Mouse (Mus musculus) kidney, adult 8-10 months (tissue): ENCODE measurements at regions not wholly inside any gene's neighbourhood (a gene's known extent, or its start where the extent isn't known, plus 50 kb on each side); places are given as distances from the start of the nearest gene placed in this dataset.
"Not testable (repeated sequence)": the region's sequence is repeated elsewhere in the genome, so short reads cannot be mapped to it uniquely, and the experiment has no call there.

Experiments used
- DNase-seq, 2 experiments: peaks; one replicate each; pipeline ENCODE4 v3.0.0; 2022

DNA sequence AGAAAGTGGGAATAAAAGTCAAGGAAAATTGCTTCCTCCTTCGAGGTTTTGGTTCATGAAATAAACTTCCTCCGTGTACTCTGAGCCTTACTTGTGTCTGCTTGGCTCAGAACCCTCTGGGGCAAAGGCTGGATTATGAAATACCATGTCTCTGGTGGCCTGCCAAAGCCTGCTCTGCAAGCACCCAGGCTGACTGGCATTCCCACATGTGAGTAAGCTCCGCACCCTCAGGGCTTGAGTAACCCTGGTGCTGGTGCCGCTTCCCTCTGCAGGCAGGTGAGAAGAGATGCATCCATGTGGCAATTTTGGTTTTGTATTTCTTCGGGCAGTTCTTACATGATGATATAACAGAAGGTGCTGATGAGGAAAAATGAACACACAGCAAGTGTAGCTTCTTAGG is 66.0 kb downstream of the Nr2f2 start:
- DNase-seq = peak; percentile 93 to 94

DNA sequence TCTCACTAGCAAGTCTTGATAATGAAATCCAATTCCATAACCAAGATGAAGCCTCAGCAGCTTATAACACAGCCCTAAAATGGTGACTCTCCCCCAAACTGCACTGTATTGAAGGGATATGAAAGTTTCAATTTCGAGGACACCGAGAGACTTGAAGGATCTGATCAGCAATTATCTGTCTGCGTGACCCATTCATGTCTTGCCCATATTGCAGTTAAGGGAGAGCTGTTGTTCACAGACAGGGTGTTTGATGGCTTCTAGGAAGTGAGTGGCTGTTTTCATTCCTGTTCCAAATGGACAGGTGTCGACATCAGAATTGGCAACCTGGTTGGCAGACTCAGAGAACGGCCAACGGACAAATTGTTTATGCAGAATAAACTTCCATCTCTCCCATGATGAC is 75.1 kb downstream of the Nr2f2 start:
- DNase-seq = no peak

DNA sequence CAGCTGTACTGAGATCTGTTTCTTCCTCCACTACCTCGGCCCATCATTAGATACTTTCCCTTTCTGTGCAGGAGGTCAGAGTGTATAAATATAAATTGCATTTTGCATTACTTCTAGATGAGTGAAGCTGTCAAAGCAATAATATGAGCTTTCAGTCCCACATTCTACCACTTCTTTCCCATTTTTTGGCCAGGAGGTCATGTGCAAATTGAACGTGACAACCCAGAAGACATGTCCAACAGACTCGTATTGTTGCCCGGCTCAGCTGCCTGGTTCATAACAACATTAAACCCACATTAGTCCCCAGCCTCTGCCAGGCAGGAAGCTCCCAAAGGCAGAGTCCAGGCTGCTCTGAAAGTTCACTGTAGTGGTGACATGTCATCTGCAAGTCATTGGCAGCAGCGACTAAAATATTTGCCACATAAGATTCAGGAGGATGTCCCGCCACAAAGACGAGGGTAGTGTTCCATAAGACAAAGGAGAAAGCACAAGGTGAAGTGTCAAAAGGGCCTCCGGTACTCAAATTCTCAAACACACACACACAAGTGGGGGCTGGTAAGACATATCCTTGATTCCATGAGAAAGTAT is 75.7 kb downstream of the Nr2f2 start:
- no peak for DNase-seq

DNA sequence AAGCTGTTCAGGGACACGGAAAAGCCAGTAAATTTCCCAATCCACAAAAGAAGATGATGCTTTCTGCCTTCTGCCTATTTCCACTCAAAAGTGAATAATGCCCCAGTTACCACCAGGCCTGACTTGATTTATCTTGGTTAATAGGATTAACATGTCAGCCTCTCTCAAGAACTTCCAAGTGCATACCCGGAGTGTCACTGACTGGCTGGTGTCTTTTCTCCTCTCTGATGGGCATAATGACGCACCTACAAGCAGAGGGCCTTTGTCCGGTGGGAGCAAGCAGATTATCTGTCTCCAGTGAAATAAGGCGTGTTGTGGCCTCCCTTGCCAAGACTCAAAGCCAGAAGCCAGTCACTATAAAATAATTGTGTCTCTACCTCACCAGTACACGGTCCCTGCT is 76.3 kb downstream of the Nr2f2 start:
- no peak for DNase-seq

DNA sequence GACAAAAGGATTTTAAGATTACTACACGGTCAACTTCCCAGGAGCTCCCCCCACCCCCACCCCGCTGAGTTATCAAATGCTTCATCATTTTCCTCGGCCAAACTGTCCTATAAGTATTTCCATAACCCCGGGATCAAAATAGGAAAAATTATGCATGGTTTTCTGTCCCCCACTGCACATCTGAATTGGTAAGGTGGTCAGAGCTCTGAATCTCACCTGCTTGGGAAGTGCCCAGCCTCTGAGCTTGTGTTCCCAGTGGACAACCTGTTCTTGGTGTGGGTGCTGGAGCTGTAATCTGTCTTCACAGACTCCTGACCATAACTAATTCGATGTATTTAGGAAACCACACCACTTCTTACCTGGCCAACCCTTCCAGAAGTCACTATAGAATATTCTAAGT is 77.9 kb downstream of the Nr2f2 start:
- DNase-seq = no peak

DNA sequence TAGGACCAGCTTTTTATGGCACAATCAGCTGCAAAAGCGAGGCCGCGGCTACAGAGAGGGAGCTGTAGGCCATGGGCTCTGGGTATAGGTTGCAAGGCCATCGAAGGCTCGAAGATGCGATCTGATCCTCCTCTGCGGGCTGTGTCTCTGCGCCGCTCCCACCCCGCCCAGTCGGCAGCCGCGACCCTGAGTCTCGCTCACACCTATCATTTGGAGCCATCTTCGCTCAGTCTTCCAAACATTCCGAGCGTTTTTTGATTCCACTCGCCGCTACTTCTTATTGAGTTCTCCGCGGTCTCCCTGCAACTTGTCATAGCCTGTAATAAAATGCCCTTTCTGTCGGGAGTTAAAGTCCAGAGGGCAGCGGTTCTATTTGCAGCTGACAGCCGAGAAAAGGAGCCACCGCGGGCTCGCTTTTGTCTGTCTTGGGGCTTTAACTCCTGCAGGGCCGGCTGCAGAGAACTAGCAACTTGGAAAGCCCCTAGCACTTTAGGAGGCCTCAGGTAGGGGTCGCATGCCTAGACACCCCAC is 78.6 kb downstream of the Nr2f2 start:
- peak; percentile 35 to 40 for DNase-seq

DNA sequence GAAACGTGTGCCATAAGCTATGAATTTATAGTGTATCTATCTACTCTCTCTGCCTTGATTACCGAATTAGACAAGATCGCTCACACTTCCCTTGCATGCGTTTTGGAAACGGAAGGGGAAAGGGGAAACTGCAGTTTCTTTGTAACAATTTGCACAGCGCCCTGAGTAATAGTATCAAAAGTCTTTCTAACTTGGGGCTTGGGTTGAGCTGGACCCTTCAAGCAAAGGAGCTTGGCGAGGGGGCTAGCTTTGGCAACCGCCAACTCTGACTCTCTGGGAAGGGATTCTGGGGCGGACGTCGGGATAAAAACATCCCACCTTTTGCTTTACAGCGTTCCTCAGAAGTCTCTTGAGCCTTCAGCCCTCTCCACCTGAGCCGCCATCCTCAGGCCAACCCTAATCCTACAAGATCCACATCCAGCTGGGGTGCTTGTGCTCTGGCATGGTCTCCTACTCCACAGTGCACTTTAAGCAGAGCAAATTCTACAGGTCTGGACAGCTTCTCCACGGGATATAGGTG is 79.6 kb downstream of the Nr2f2 start:
- DNase-seq = no peak

DNA sequence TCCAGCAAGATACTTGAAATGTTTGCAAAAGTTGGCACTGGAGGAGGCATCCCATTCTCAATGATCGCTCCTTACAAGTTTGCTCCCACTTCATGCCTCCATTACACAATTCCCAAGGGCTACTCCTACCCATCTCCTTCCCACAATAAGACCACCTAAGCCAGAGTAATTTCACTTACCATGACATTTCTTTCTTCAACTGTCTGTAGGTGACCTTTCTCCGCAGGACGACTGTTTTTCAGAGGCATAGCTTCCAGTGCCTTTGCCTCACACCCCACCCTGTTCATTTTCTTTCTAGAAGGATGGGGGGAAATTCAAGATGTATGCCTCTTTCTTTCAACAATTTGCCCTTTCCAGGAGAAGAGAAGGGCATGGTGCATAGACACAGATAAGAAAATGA is 81.2 kb downstream of the Nr2f2 start:
- no peak for DNase-seq

DNA sequence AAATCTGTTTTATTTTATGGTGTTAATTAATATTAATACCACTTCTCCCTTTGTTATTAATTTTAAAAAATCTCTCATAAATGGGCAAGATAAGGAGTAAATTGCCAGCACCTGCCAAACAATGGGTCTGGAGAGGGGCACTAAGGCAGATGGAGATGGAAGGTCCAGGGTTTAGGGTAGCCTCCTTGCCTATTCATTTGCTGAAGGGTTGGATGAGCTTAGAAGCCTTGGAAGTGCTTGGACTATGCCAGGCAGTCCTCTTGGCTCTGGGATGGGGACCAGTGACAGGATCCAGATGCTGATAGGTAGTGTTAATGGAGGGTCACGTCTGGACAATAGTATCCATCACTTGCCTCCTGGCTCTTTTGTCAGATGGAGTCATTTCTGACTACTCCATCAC is 82.7 kb downstream of the Nr2f2 start:
- no peak for DNase-seq

DNA sequence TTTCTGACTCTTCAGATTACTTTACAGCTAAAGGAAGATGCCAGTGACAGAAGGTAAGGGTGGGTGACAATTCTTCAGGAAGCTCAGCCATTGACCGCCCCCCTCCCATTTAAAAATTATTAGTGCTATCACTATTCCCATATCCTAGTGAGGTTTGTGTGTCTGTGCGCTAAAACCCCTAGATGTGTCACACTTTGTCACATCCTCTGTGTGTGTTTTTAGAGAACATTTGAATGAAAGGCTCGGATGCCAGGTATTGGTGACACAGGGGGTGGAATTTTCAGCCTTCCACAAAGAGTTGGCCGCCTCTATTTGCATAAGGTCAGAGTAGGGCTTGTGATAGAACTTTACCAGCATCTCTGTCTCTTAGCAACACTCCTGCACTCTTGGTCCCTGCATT is 83.4 kb downstream of the Nr2f2 start:
- DNase-seq = no peak

DNA sequence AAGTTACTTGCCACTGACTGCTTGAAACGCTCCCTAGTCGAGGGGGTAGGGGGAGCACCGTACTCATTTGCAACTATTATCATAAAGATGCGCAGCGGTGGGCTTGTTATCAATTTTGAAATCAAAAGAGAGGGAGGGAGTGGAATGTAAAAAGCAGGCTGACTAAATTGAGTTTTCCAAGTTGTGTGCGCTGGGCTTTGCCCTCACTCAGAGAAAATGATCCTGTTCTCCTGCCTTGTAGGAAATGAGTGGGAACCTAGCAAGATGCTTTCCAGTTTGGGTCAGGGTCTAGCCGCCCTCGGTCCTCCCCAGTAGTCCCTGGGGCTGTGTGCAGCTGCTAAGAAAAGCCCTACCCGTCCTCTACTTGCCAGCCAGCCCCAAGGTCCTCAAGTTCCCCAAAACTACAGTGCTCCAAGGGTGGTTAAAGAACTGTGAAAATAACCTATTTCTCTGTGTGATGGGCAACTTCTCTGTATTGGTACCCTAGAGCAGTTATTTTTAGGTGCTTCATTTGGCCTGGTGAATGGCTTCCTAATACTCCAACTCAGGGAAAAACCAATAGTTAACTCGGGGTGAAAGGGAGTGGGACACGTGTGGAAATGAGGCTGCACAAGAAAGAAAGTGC is 84.5 kb downstream of the Nr2f2 start:
- DNase-seq = no peak

DNA sequence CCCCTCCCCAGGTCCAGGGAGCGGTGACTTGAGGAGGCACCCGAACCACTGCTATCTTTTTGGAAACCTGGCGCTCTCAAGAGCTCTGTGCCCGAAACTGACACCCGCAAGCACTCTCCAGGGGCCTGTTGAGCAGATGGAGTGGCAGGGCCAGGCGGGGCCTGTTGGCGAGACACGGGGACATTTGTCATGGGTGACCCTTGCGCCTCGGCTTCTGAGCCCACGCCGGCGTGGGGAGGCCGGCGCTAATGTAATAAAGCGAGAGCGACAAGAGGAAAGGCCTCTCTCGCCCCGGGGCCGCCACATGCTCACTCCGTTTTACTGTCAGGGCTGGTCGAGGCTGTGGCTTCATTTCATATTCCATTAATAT is 85.2 kb downstream of the Nr2f2 start:
- no peak for DNase-seq

DNA sequence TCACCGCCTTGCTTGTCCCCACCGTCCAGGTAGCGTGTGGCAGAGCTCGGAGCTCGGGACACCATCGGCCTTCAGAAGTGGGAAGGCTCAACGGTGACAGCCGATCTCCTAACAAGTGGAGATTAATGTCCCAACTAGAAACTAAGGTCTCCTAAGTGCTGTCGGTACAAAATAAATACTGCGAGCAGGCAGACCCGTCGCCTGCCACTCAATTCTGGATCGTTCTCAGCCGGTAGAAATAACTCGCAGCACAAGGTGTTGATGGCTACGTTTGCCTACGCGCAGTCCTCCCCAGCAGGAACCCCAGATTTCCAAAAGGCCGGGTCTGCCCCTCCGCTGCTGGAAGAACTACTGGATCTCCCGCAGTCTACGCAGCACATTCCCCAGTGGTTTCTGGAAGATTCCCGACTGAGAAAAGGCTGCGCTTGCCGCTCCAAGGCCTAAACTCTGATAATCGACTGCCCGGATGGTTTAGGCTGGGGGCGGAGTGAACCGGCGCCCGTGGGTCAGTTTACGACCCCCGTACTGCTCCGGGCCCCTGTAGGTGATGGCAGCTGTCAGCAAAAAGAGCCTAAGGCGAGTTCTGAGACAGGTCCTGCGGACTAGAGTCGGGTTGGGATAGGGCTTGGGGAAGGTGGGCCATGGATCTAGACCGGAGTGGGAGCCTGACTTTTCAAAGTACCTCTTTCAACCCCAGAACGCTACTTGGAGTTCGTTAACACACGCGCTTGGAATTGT is 85.7 kb downstream of the Nr2f2 start:
- peak in 1 of 2 experiments; percentile 7 for DNase-seq

DNA sequence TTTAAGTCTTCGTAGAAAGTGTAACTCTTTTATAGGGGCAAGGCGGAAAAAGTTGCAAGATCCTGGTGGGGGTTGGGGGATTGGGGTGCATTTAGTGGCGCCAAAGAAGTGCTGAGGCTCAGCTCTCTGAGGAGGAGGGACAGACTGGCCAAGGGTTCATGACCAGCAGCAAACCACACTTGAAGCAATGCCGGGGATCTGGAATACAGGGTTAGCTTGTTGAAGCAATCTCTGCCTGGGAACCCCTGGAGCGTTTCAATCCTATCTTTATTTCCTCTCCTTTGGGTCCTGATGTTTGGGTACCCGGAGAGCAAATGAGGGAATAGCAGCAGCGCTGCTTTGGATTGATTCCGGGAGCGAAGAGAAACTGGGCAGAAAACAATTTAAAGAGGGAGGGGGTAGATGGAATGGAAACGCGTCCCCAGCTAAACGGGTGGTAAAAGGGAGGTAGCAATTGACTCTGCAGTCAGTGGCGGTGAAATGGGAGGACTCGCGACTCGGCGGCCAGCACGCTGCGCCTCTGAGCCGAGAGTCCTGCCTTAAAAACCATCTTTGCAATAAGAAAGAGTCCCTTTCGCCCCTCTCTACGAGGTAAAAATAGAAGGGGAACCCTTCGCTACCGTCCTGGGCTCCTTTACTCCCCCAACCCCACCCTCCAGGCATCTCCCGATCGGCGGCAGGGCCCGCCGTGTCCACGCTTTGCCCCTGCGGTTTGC is 86.5 kb downstream of the Nr2f2 start:
- DNase-seq = no peak

DNA sequence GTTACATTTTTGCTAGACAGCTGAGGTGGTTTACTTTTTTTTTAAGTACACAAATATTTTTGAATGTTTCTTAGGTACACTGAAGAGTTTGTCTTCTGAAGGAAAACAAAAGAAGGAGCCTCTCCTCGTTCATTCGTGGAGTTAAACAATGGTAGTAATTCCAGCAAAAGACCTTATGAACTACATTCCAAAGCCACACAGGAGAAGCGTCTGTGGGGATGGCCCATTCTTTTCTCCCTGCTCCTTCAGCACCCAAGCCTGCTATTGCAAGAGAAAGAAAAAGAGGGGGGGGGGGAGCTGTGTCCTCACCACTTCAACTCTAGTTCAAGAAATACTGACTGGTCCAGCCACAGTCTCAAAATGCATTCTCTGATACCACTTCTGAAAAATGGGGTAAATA is 87.4 kb downstream of the Nr2f2 start:
- DNase-seq = no peak

DNA sequence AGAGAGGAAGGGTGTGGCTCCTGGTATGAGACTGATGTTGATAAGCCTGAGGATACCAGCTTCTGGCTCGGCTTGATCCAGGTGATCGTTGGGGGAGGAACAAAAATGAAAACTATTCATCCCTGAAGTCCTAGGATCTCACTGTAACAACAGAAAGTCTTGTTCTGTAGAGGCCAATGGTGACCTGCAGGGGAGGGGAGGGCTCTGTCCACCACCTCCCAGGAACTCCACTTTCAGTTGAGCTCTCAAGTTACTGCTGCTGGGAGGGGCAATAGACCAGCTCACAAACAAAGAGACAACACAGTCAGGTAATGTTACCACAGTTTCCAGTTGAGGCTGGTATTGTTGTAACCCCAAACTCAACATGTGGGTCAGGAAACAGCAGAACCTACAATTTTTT is 90.5 kb downstream of the Nr2f2 start:
- DNase-seq = no peak

DNA sequence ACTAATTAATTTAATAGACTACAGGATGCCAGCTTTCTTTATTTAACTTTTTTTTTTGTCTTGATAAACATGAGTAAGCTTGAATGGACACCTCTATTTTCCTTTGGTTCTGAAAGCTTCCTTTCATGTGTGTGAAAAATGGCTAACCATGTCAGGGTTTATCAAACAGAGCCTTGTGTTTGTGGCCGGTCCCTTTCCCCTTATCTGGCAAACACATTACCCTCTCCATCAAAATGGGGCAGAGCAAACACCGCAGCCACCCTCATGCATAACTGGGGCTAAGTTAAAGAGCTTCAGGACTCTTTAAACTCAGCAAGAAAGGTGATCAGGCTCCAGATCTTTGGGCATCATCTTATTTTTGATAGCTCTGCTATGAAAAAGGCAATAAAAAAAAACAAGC is 92.2 kb downstream of the Nr2f2 start:
- no peak for DNase-seq

DNA sequence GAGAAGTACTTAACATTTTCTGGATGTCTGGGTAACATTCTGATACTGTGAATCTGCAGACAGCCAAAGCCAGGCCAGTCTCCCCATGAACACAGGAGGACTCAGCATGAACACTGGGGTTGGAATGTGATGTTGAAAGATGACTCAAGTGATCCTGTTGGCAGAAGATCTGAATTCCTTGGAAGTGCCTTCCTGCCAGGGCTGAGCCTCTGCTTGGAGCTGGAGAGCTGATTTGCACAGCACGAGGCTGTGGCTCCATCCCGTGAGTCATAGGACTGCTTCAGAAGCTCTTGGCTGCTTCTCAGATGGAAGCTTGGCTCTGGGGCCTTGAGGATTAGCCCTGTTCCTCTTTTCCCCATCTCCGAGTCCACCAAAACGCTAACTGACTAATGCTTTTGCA is 99.5 kb downstream of the Nr2f2 start:
- peak in 1 of 2 experiments; percentile 18 for DNase-seq

DNA sequence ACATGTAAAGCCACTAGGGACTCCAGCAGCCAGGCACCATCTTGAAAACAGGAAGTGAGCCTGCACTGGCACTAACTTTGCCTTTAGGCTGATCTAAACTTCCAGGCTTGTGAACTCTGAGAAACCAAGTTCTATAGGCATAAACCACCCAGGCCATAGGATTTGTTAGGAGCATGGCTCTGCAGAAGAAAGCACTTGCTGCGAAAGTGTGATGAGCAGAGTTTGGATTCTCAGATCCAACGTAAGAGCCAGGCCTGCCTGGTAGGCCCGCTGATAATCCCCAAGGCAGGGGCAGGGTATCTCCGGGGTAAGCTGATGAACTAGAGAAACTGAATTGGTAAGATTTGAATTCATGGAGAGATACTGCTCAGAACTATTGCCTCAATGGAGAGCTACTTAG is 109.7 kb downstream of the Nr2f2 start:
- DNase-seq = no peak

DNA sequence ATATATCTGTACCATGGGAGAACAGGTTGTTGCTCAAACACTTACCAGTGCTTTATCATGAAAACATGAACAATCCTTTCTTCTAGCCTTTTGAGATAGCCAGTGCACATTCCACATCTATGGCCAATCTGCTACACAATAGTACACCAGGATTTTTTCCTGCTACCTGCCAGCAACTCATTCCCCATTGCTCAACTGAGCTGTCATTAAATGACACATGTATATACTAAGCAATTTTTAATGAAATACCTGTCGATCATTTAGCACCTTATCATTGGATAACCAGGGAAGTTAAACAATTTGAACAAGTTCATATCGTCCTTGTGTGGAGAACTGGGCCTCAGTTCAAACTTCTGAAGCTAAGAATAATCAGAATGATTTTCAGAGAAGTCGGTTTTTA is 111.5 kb downstream of the Nr2f2 start:
- no peak for DNase-seq

DNA sequence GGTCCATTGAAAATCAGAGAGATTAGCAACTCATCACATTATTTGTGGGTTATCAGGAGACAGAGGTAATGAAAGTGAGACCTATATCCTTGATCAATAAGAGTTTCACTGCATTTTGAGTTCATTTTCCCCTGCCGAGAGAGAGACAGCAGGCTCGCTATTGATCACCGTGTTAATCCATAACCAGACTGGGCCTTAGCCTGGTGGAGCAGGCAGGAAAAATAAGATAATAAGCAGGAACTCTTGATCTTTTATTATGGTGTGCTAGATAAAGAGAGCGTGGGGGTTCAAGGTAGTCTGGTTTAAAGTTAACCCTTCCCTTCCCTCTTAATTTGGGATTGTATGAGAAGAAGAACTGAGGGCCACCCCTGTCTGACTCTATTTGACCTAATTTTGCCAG is 113.3 kb downstream of the Nr2f2 start:
- no peak for DNase-seq

DNA sequence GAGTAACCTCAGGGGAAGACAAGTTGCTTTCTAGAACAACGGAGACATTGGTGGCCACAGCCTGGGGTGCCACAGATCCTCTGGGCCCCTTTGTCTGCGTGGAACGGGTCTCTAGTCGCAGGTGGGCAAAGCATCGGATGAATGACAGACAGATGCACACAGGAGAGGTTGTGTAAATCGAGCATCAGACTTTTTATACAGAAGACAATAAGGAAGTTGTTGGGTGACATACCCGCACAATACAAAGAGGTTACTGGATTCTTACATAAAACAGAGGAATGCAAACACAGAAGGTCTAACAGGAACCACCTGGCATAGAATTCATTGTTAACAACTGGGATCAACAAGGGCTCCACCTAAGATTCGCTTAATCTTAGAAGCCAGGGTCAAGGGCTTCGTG is 127.5 kb downstream of the Nr2f2 start:
- not testable (repeated sequence) for DNase-seq

DNA sequence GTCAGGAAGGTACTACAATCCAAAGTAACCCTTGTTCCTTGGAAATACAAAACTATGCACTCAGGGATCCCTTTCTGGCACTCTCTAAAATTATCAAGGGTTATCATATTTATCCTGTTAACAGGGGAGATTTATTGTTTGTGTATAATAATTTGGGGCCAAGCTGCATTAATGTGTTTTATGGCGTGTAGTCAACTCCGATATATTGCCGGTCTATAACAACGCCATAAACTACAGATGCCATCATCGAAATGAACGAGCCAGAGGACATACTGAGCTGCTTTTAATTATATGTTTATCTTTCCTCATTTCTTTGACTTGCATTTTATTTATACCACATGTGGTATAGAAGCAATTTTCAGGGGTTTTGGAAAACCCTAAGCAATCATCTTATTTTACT is 147.2 kb downstream of the Nr2f2 start:
- DNase-seq = no peak

DNA sequence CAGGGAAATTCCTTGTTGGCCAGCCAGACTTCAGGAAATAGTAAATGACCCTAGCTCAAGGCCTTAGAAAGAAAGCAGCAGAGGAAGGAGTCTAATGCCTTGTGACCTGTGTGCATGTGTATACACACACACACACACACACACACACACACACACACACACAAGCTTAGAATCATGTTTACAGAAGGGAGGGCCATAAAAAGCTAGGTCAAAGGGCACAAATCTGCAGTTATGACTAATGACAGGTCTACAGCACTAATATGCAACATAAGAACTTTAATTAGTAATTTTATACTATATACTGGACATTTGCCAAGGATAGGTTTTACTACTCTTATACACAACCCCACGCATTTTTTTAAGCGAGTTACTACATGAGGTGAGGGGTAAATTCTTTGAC is 149.4 kb downstream of the Nr2f2 start:
- no peak for DNase-seq
